Mouse (Mus musculus) cortical plate, adult 2 months (tissue): ENCODE measurements around the gene A930004D18Rik.

Experiments
- CTCF ChIP-seq: fragments of 200-500 bp; IDR thresholded peaks from 2 replicates; pipeline ENCODE4 v1.5.1; 2011; ENCODE audit warnings: mild to moderate bottlenecking, control low read depth, low read length; ENCODE audit not compliant: insufficient read depth; ENCODE audit errors: extremely low read depth
- POLR2A ChIP-seq: fragments of 200-500 bp; IDR thresholded peaks from 2 replicates; pipeline ENCODE4 v1.6.1; 2011; ENCODE audit warnings: mild to moderate bottlenecking, low read length, control low read depth; ENCODE audit not compliant: insufficient read depth; ENCODE audit errors: extremely low read depth

GRCm38 (mm10) chr2:17996858-17997257, 40.7 kb downstream of the A930004D18Rik start, which contains the start of gene H2al2a:
- TF ChIP-seq CTCF (no peak), POLR2A (no peak)
